In genomic region chr1:88008211-88008697, GRCm38 (mm10) we compare ENCODE assay signal across 7 mouse cellular contexts. TPM values are rescaled to one million over a fixed set of nuclear protein-coding genes. Genes with fewer than 3 reads are reported as not detected.
A peak's percentile ranks its signal among the peaks of the same experiment; 100 is the strongest.
DNase-seq lines count a peak whose midpoint lies in the region; ATAC-seq lines count a peak whose summit lies in the region.

TSS of gene Usp40 (minus strand) at chr1:88008551.

- no peaks in the 10 kb centered on the region for H3K9me3 ChIP-seq in intestine, embryonic 14.5 days (ENCODE audit: control insufficient read depth, low read length)

- H3K27ac ChIP-seq in intestine, embryonic 14.5 days (ENCODE audit: low read depth): peak within 1 kb of the TSS; percentile 85

- DNase-seq in adrenal gland, adult (ENCODE audit: inconsistent age in 2 of 2, low spot score in 1 of 2): peak; percentile 82 to 95
- peak; percentile 91 for DNase-seq in embryo, embryonic 10.5 days (ENCODE audit: low spot score)
- peak; percentile 79 for DNase-seq in gastrocnemius, postnatal 25 days
- DNase-seq in intestine, embryonic 14.5 days (ENCODE audit: low spot score): peak; percentile 93
- DNase-seq in left cerebral cortex, postnatal 14 days (ENCODE audit: low spot score in 2 of 2): peak; percentile 79 to 80
- peak; percentile 83 for DNase-seq in mesoderm, embryonic 11.5 days (ENCODE audit: low read depth, low spot score)
- DNase-seq in right cerebral cortex, postnatal 4 days: peak; percentile 77

- peak within 1 kb of the TSS; percentile 72 for H3K4me2 ChIP-seq in intestine, embryonic 14.5 days (ENCODE audit: low read length)

- peak; percentile 91 for ATAC-seq in intestine, embryonic 14.5 days (replicated peaks; ENCODE audit: low FRiP score, low TSS enrichment, low read depth)

- no peaks in the 10 kb centered on the region for H3K27me3 ChIP-seq in intestine, embryonic 14.5 days (replicated peaks; ENCODE audit: control insufficient read depth, insufficient read depth, low read length)

- peaks cover 19% of the 10 kb centered on the region for H3K36me3 ChIP-seq in intestine, embryonic 14.5 days (ENCODE audit: control insufficient read depth, insufficient read depth, low read length)

- under 1% methylated on average over 45 of the region's 45 CpGs for WGBS in intestine, embryonic 14.5 days

- intact Hi-C loops in left cerebral cortex, postnatal 14 days (cut with DNase I): loop anchor here (10.0 kb wide), 1 partner anchor 137 kb away; no protein-coding TSS in a partner anchor

- peak within 1 kb of the TSS; percentile 83 for H3K9ac ChIP-seq in intestine, embryonic 14.5 days (ENCODE audit: low read length)

- H3K4me3 ChIP-seq in intestine, embryonic 14.5 days (ENCODE audit: low read depth, low read length): peak within 1 kb of the TSS; percentile 61

- H3K4me1 ChIP-seq in intestine, embryonic 14.5 days (replicated peaks; ENCODE audit: control insufficient read depth, insufficient read depth, low read length): peaks cover 4% of the 10 kb centered on the region; the same call in 1 of the 2 replicates

RNA-seq across cellular contexts. Expression of gene Usp40, which starts in this region (rescaled TPM):
- 10 to 100 TPM in 1 of 2 experiments, 1 to 10 TPM in 1; 9.0 to 10.6 TPM for total RNA-seq in gastrocnemius, postnatal 25 days (2021)
- 31.0 and 36.9 TPM in 2 replicates for polyA plus RNA-seq in intestine, embryonic 14.5 days (2014; fragmentation: Nextera tagmentation; extraction: Ambion mirVana)
- 10 to 100 TPM; 18.5 to 23.5 TPM for total RNA-seq in left cerebral cortex, postnatal 14 days (2021)

Comparison
In these comparisons a context has a peak if more than half of its experiments do, and no peak if none do; other contexts are left out.
1. Peak in every context shown above with its lines: DNase-seq, ATAC-seq, H3K4me3 ChIP-seq and H3K27ac ChIP-seq.